Mouse (Mus musculus) kidney, adult 2 months (tissue): ENCODE results near the gene Lmod3. TPM values are rescaled to one million over a fixed set of nuclear protein-coding genes. Genes with fewer than 3 reads are reported as not detected.

Source experiments
- DNase-seq: peaks from one replicate; pipeline ENCODE4 v3.0.0; 2021
- H3K27ac ChIP-seq: fragments of 200-500 bp; 2 replicates; pipeline ENCODE4 v1.5.1; 2012; ENCODE audit warnings: low read depth, low read length, control low read depth, inconsistent platforms; ENCODE audit not compliant: insufficient read depth
- H3K27me3 ChIP-seq: fragments of 200-500 bp; replicated peaks from 2 replicates; pipeline ENCODE4 v1.6.1; 2012; ENCODE audit warnings: mild to moderate bottlenecking, moderate library complexity, low read length, inconsistent platforms; ENCODE audit not compliant: control insufficient read depth, insufficient read depth
- H3K36me3 ChIP-seq: fragments of 200-500 bp; 2 replicates; pipeline ENCODE4 v1.6.1; 2012; ENCODE audit warnings: mild to moderate bottlenecking, moderate library complexity, low read length, inconsistent platforms; ENCODE audit not compliant: control insufficient read depth, insufficient read depth
- H3K4me1 ChIP-seq: fragments of 200-500 bp; 2 replicates; pipeline ENCODE4 v1.6.1; 2011; ENCODE audit warnings: low read length; ENCODE audit not compliant: control insufficient read depth, insufficient read depth
- H3K4me3 ChIP-seq: fragments of 200-500 bp; 2 replicates; pipeline ENCODE4 v1.5.1; 2011; ENCODE audit warnings: mild to moderate bottlenecking, low read depth, low read length, control low read depth; ENCODE audit not compliant: insufficient read depth
- CTCF ChIP-seq: fragments of 200-500 bp; conservative IDR thresholded peaks from 2 replicates; pipeline ENCODE4 v1.5.1; 2011; ENCODE audit warnings: low read depth, mild to moderate bottlenecking, control low read depth, low read length, moderate library complexity, mixed read lengths; ENCODE audit not compliant: insufficient read depth, insufficient read length
- POLR2A ChIP-seq: fragments of 200-500 bp; IDR thresholded peaks from one replicate; pipeline ENCODE4 v1.6.1; 2011; ENCODE audit warnings: low read depth, low read length, control low read depth
- WGBS: fragments of 180-500 bp; shearing (Covaris S2); methylation state at CpG from one replicate; pipeline ENCODE4 v1.1.7; 2018; 5-methylcytosine and 5-hydroxymethylcytosine counted together
- polyA plus RNA-seq: library from polyadenylated mRNA; depleted of rRNA; stranded (reverse); fragments of >200 nt; gene quantifications from 2 replicates; pipeline ENCODE4 v1.2.3, GENCODE M21; 2012

Gene Lmod3
- polyA plus RNA-seq, 1 experiment: 1.2 TPM

GRCm38 (mm10) chr6:97289316-97289820 is 36.8 kb upstream of the Lmod3 start:
- Histone ChIP-seq H3K36me3 (peaks cover 11% of the 10 kb centered on the region), H3K27me3 (no peaks in the 10 kb centered on the region), H3K4me3 (no peak overlapping the region), H3K27ac (no peak overlapping the region), H3K4me1 (peaks cover 5% of the 10 kb centered on the region)
- no peak for TF ChIP-seq POLR2A
- no peak for TF ChIP-seq CTCF
- 60% methylated on average over 10 of the region's 10 CpGs for WGBS
- no peak for DNase-seq

- Histone ChIP-seq H3K27ac (no peak overlapping the region), H3K4me3 (no peak overlapping the region), H3K4me1 (peaks cover 2% of the 10 kb centered on the region), H3K36me3 (peaks cover 11% of the 10 kb centered on the region), H3K27me3 (no peaks in the 10 kb centered on the region)
- TF ChIP-seq POLR2A (no peak), CTCF (no peak)
- no peak for DNase-seq
- WGBS: 71% methylated on average over 19 of the region's 19 CpGs
Observed at GRCm38 (mm10) chr6:97288047-97288855, 35.7 kb upstream of the Lmod3 start.

- 95% methylated on average over 5 of the region's 5 CpGs for WGBS
- TF ChIP-seq CTCF (no peak), POLR2A (no peak)
- no peak for DNase-seq
- H3K4me1 ChIP-seq: no peaks in the 10 kb centered on the region; the same call in 1 of the 2 replicates
- no peaks in the 10 kb centered on the region for H3K27me3 ChIP-seq
- peaks cover 7% of the 10 kb centered on the region for H3K36me3 ChIP-seq
- no peak overlapping the region for H3K4me3 ChIP-seq
- H3K27ac ChIP-seq: no peak overlapping the region
Observed at GRCm38 (mm10) chr6:97286332-97286731, 33.8 kb upstream of the Lmod3 start.

- Histone ChIP-seq H3K27ac (0 out of 2 replicates have a peak overlapping the region, but pooled peaks have one; percentile 19), H3K27me3 (no peaks in the 10 kb centered on the region), H3K4me3 (no peak overlapping the region), H3K4me1 (no peaks in the 10 kb centered on the region; the same call in 1 of the 2 replicates), H3K36me3 (peaks cover 3% of the 10 kb centered on the region)
- TF ChIP-seq CTCF (no peak), POLR2A (no peak)
- 98% methylated on average over 1 of the region's 1 CpGs for WGBS
- DNase-seq: no peak
Observed at GRCm38 (mm10) chr6:97283676-97284075, 31.1 kb upstream of the Lmod3 start.

GRCm38 (mm10) chr6:97278878-97279277 is 26.3 kb upstream of the Lmod3 start:
- H3K4me1 ChIP-seq: no peaks in the 10 kb centered on the region; the same call in 1 of the 2 replicates
- WGBS: 31% methylated on average over 6 of the region's 6 CpGs
- H3K27ac ChIP-seq: peak overlapping the region; percentile 8
- DNase-seq: peak; percentile 73
- no peaks in the 10 kb centered on the region for H3K36me3 ChIP-seq
- H3K4me3 ChIP-seq: no peak overlapping the region
- TF ChIP-seq CTCF: no peak
- H3K27me3 ChIP-seq: no peaks in the 10 kb centered on the region

DNA sequence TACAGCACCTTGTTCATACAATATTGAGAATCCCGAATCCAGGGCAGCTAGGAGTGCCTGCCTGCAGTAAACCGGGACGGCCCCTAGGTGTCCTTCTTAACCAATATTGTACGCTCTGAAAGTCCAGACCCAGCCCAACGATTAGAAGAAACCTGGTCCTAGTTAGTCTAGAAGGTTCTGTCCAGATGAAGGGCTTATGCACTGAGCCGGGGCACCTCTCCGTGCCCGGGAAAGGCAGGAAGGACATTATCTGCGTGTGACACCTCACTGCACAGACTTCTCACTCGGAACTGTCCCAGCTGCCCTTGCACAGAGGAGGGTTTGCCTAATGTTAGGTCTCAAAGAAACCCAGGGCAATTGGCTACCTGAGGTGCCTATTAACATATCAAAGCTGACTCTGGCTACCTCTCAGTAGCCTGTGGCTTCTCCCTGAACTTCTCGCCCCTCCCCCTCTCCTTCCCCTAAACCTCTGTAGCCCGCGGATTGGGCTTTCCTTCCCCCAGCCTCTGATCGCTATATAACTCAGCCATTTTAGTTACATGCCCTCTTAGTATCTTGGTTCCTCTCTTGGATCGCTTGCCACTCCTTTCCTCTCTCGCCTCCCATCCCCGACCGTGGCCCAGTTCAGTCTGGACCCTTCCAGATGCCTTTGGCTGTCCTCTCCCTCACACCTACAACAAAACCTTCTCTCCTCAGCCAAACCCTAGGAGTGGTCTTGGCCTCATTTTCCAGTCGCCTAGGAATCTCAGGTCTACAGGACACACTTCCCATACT is 25.6 kb upstream of the Lmod3 start:
- Histone ChIP-seq H3K27me3 (no peaks in the 10 kb centered on the region), H3K36me3 (no peaks in the 10 kb centered on the region), H3K4me1 (no peaks in the 10 kb centered on the region; the same call in 1 of the 2 replicates), H3K27ac (peak overlapping the region; percentile 75), H3K4me3 (peak overlapping the region; percentile 39)
- 3% methylated on average over 19 of the region's 19 CpGs for WGBS
- DNase-seq: peak; percentile 91
- peak; percentile 87 for TF ChIP-seq CTCF
- no peak for TF ChIP-seq POLR2A
